Mouse (Mus musculus) testis, adult 2 months (tissue): Measurements from ENCODE around the gene Thsd4. TPM values are rescaled to one million over a fixed set of nuclear protein-coding genes. Genes with fewer than 3 reads are reported as not detected.

ENCODE experiments used
- H3K27ac ChIP-seq: fragments of 200-500 bp; 2 replicates; pipeline ENCODE4 v1.5.1; 2012; ENCODE audit warnings: low read depth, low read length; ENCODE audit not compliant: control insufficient read depth, insufficient read depth
- H3K27me3 ChIP-seq: fragments of 200-500 bp; 2 replicates; pipeline ENCODE4 v1.6.1; 2012; ENCODE audit warnings: mild to moderate bottlenecking, low read length, moderate library complexity; ENCODE audit not compliant: control insufficient read depth, insufficient read depth
- H3K36me3 ChIP-seq: fragments of 200-500 bp; 2 replicates; pipeline ENCODE4 v1.6.1; 2012; ENCODE audit warnings: mild to moderate bottlenecking, low read length; ENCODE audit not compliant: control insufficient read depth, insufficient read depth
- H3K4me1 ChIP-seq: fragments of 200-500 bp; 2 replicates; pipeline ENCODE4 v1.6.1; 2012; ENCODE audit warnings: low read length; ENCODE audit not compliant: control insufficient read depth, insufficient read depth
- H3K4me3 ChIP-seq: fragments of 200-500 bp; 2 replicates; pipeline ENCODE4 v1.5.1; 2012; ENCODE audit warnings: low read depth, mild to moderate bottlenecking, low read length, moderate library complexity, mixed read lengths; ENCODE audit not compliant: control insufficient read depth
- CTCF ChIP-seq: fragments of 200-500 bp; IDR thresholded peaks from 2 replicates; pipeline ENCODE4 v1.5.1; 2012; ENCODE audit warnings: low read depth, mild to moderate bottlenecking, inconsistent platforms, low read length, moderate library complexity; ENCODE audit not compliant: control insufficient read depth, insufficient read depth, insufficient replicate concordance
- POLR2A ChIP-seq: fragments of 200-500 bp; IDR thresholded peaks from 2 replicates; pipeline ENCODE4 v1.6.1; 2012; ENCODE audit warnings: low read depth, mild to moderate bottlenecking, inconsistent platforms, low read length, moderate library complexity; ENCODE audit not compliant: control insufficient read depth
- polyA plus RNA-seq: library from polyadenylated mRNA; depleted of rRNA; stranded (reverse); fragments of >200 nt; gene quantifications from 2 replicates; pipeline ENCODE4 v1.2.3, GENCODE M21; 2012

Thsd4 gene
- polyA plus RNA-seq, 1 experiment = 1.4 TPM

DNA sequence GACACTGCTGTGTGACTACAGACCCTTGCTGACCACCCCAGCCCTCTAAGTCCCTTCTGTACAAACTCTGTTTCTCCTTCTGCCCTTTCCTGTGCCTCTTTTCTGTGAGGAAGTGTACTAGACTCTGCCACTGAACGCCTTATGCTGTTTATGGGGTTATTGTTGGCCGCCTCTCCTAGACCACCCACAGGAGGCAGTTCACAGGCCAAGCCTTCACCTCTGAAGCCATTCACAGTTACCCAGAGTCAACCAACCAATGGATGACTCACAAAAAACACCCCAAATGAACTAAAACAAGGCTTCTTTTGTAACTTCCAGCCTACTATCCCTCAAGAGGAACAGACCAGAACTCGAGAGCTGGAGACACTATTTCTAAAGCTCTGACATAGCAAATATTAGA, 520.4 kb downstream of the Thsd4 start:
- Histone ChIP-seq H3K27ac (no peak overlapping the region), H3K36me3 (no peaks in the 10 kb centered on the region), H3K4me1 (no peaks in the 10 kb centered on the region), H3K4me3 (no peak overlapping the region), H3K27me3 (no peaks in the 10 kb centered on the region)
- TF ChIP-seq POLR2A = no peak
- TF ChIP-seq CTCF = no peak

GRCm38 (mm10) chr9:59997725-59998124, 524.1 kb downstream of the Thsd4 start:
- no peaks in the 10 kb centered on the region for H3K36me3 ChIP-seq
- no peaks in the 10 kb centered on the region for H3K4me1 ChIP-seq
- no peak overlapping the region for H3K27ac ChIP-seq
- H3K27me3 ChIP-seq = no peaks in the 10 kb centered on the region
- no peak for TF ChIP-seq POLR2A
- no peak for TF ChIP-seq CTCF
- H3K4me3 ChIP-seq = no peak overlapping the region

GRCm38 (mm10) chr9:59991407-59991806, 530.4 kb downstream of the Thsd4 start:
- no peak overlapping the region for H3K4me3 ChIP-seq
- H3K4me1 ChIP-seq = no peaks in the 10 kb centered on the region
- no peak overlapping the region for H3K27ac ChIP-seq
- no peak for TF ChIP-seq CTCF
- TF ChIP-seq POLR2A = no peak
- no peaks in the 10 kb centered on the region for H3K27me3 ChIP-seq
- no peaks in the 10 kb centered on the region for H3K36me3 ChIP-seq

GRCm38 (mm10) chr9:59989864-59990263, 532.0 kb downstream of the Thsd4 start:
- Histone ChIP-seq H3K4me3 (no peak overlapping the region), H3K4me1 (no peaks in the 10 kb centered on the region), H3K27me3 (no peaks in the 10 kb centered on the region), H3K36me3 (no peaks in the 10 kb centered on the region), H3K27ac (no peak overlapping the region)
- TF ChIP-seq CTCF (no peak), POLR2A (no peak)

GRCm38 (mm10) chr9:59985900-59986572, 535.8 kb downstream of the Thsd4 start:
- Histone ChIP-seq H3K27me3 (no peaks in the 10 kb centered on the region), H3K36me3 (no peaks in the 10 kb centered on the region), H3K4me1 (no peaks in the 10 kb centered on the region), H3K27ac (no peak overlapping the region), H3K4me3 (no peak overlapping the region)
- TF ChIP-seq CTCF (no peak), POLR2A (no peak)

DNA sequence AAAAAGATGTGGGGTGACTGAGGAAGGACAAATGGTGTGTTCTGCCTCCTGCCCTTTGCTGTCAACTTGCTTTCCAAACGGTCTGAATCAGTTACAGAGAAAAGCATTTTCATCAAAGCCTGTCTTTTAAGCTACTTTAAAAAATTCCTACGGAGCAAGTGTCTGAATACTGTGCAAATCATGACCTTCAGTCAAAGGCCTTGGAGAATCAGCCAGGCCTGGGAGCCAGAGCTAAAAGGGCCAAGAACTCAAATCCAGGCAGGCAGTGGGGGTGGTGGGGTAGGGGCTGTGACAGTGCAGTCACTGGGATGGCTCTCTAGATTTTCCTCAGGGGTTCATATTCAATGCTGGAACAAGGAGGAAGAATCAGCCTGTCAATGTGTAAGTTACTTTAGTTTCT, 540.7 kb downstream of the Thsd4 start:
- no peaks in the 10 kb centered on the region for H3K4me1 ChIP-seq
- no peaks in the 10 kb centered on the region for H3K27me3 ChIP-seq
- no peak overlapping the region for H3K4me3 ChIP-seq
- no peak overlapping the region for H3K27ac ChIP-seq
- no peaks in the 10 kb centered on the region for H3K36me3 ChIP-seq
- TF ChIP-seq POLR2A = no peak

DNA sequence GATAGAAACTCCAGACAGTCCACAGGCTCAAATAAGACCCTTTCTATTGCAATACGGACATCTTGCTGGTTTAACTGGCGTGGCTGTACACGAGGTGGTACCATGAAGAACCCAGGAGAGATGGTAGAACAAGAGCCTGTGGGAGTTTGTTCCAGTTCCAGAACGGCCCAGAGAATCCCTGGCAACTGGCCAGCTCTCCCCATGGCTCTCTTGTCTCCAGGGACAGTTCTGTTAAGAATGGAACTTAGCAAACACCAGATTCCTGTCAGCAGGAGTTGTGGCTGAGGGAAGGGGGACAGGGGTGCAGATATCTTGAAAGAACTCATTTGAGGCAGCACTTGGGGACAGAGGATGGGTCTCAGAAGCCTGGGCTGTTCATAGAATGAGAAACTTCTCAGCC, 550.6 kb downstream of the Thsd4 start:
- Histone ChIP-seq H3K27me3 (no peaks in the 10 kb centered on the region), H3K4me1 (peaks cover 5% of the 10 kb centered on the region), H3K4me3 (peak overlapping the region; percentile 16), H3K36me3 (no peaks in the 10 kb centered on the region), H3K27ac (no peak overlapping the region)
- TF ChIP-seq POLR2A = no peak
- no peak for TF ChIP-seq CTCF

GRCm38 (mm10) chr9:59969383-59969782, 552.5 kb downstream of the Thsd4 start:
- TF ChIP-seq CTCF (peak; percentile 65; the same call in 1 of the 2 replicates), POLR2A (no peak)
- Histone ChIP-seq H3K27ac (no peak overlapping the region), H3K36me3 (no peaks in the 10 kb centered on the region), H3K27me3 (no peaks in the 10 kb centered on the region), H3K4me3 (no peak overlapping the region), H3K4me1 (peaks cover 5% of the 10 kb centered on the region)
